Mouse (Mus musculus) forebrain, postnatal 0 days (tissue): ENCODE data around the gene Ccdc34. TPM values are rescaled to one million over a fixed set of nuclear protein-coding genes. Genes with fewer than 3 reads are reported as not detected.

Experiments used
- ATAC-seq: fragments of 200-750 bp; cut with Nextera tagmentation; 2 replicates; pipeline ENCODE4 v1.8.0; 2017; ENCODE audit warnings: mild to moderate bottlenecking, moderate library complexity
- DNase-seq: peaks from one replicate; pipeline ENCODE4 v3.0.0-alpha.2; 2015
- H3K27ac ChIP-seq: fragments of 300-500 bp; sonication (generic); 2 replicates; pipeline ENCODE4 v1.5.1; 2014; ENCODE audit warnings: low read depth, mild to moderate bottlenecking, antibody characterized with exemption, low read length, moderate library complexity, mixed read lengths
- H3K27me3 ChIP-seq: fragments of 300-500 bp; sonication (generic); 2 replicates; pipeline ENCODE4 v1.6.1; 2014; ENCODE audit warnings: mild to moderate bottlenecking, low read length, mixed read lengths; ENCODE audit not compliant: insufficient read depth
- H3K36me3 ChIP-seq: fragments of 300-500 bp; sonication (generic); 2 replicates; pipeline ENCODE4 v1.6.1; 2014; ENCODE audit warnings: mild to moderate bottlenecking, moderate library complexity; ENCODE audit not compliant: insufficient read depth
- H3K4me1 ChIP-seq: fragments of 300-500 bp; sonication (generic); 2 replicates; pipeline ENCODE4 v1.6.1; 2014; ENCODE audit warnings: antibody characterized with exemption; ENCODE audit not compliant: insufficient read depth
- H3K4me2 ChIP-seq: fragments of 300-500 bp; sonication (generic); 2 replicates; pipeline ENCODE4 v1.6.1; 2014; ENCODE audit warnings: low read depth, mild to moderate bottlenecking, moderate library complexity
- H3K4me3 ChIP-seq: fragments of 300-500 bp; sonication (generic); 2 replicates; pipeline ENCODE4 v1.5.1; 2014; ENCODE audit warnings: low read depth, low read length, mixed read lengths
- H3K9ac ChIP-seq: fragments of 300-500 bp; sonication (generic); 2 replicates; pipeline ENCODE4 v1.6.1; 2014; ENCODE audit warnings: mild to moderate bottlenecking
- H3K9me3 ChIP-seq: fragments of 300-500 bp; sonication (generic); 2 replicates; pipeline ENCODE4 v1.6.1; 2016; ENCODE audit warnings: low read length
- CTCF ChIP-seq: sonication (generic); IDR thresholded peaks from 2 replicates; pipeline ENCODE4 v1.5.1; 2016; ENCODE audit warnings: antibody characterized with exemption, control low read depth, low read depth
- WGBS: fragments of 180-500 bp; shearing (Covaris S2); extraction: QIAGEN DNeasy Blood & Tissue Kit; methylation state at CpG from one replicate; pipeline ENCODE4 v1.1.7; 2014; 5-methylcytosine and 5-hydroxymethylcytosine counted together
- polyA plus RNA-seq: library from polyadenylated mRNA; unstranded; fragments of >200 nt; fragmentation: Nextera tagmentation; extraction: Ambion mirVana; gene quantifications from 2 replicates; pipeline ENCODE4 v1.2.1, GENCODE M21; 2015
- total RNA-seq: library from RNA; depleted of rRNA; stranded (reverse); fragments of >200 nt; gene quantifications from 2 replicates; pipeline ENCODE4 v1.2.3, GENCODE M21; 2014; rRNA removed

Ccdc34 gene
- 27.3 and 27.5 TPM in 2 replicates for total RNA-seq
- 26.6 and 27.3 TPM in 2 replicates for polyA plus RNA-seq

DNA sequence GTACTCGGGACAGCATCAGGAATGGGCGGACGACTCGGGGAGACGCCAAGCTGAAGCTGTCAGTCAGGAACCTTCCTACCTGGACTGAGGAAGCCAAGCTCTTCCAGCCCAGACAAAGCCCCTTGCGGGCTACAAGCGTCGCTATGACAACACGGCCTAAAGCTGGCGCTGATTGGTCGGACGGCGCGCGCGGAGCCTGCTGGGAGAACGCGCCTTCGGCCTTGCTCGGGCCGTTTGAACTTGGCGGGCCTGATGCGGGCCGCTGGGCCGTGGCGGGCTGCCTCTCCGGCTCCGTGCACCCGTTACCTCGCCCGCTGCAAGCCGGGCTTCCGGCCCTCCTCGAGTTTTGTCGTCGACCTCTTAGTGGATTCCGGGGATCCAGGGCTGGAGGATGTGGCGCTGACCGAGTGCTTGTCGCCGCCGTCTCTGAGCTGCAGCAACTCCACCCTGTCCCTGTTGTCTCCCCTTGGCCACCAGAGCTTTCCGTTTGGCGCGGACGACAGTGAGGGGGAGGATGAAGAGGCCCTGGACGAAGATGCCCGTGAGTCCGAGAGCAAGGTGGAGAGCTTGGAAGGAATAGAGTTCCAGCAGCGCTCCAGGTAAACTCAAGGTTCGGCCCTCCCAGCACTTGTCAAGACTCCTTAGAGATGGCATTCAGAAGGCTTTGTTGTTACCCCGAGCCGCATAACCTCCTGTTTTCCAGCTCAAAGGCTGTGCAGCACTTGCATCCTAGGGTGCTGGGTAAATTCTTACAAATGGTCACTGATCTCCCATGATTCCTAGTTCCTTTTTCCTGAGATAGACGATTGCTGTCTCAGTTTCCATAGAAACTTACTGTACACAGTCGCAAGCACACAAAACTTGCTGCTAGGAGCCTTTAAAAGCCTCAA is at the start of gene Ccdc34:
Gene Ccdc34 (plus strand): TSS at position 202 of the 890 bp plus-strand sequence.
- Histone ChIP-seq H3K4me1 (peaks cover 12% of the 10 kb centered on the region), H3K27me3 (no peaks in the 10 kb centered on the region), H3K36me3 (no peaks in the 10 kb centered on the region; the same call in 1 of the 2 replicates), H3K9me3 (no peaks in the 10 kb centered on the region), H3K4me3 (peak within 1 kb of the TSS; percentile 79), H3K27ac (peak within 1 kb of the TSS; percentile 84), H3K9ac (peak within 1 kb of the TSS; percentile 88), H3K4me2 (peak within 1 kb of the TSS; percentile 77)
- WGBS = 2% methylated on average over 55 of the region's 55 CpGs
- TF ChIP-seq CTCF = no peak
- ATAC-seq (peak; percentile 100), DNase-seq (peak; percentile 97)

- no peak overlapping the region for H3K4me3 ChIP-seq
- DNase-seq = no peak
- WGBS = 85% methylated on average over 3 of the region's 3 CpGs
- no peak overlapping the region for H3K27ac ChIP-seq
- H3K36me3 ChIP-seq = no peaks in the 10 kb centered on the region
- H3K27me3 ChIP-seq = peaks cover 9% of the 10 kb centered on the region
- H3K4me1 ChIP-seq = no peaks in the 10 kb centered on the region
- H3K9me3 ChIP-seq = no peaks in the 10 kb centered on the region
- H3K4me2 ChIP-seq = no peak overlapping the region
- no peak for ATAC-seq
- H3K9ac ChIP-seq = no peak overlapping the region
- TF ChIP-seq CTCF = no peak
Measured at GRCm38 (mm10) chr2:109969381-109969780, 48.2 kb upstream of the Ccdc34 start.

- no peaks in the 10 kb centered on the region for H3K4me1 ChIP-seq
- ATAC-seq (no peak), DNase-seq (no peak)
- no peaks in the 10 kb centered on the region for H3K36me3 ChIP-seq
- no peak overlapping the region for H3K4me2 ChIP-seq
- TF ChIP-seq CTCF = no peak
- H3K9ac ChIP-seq = no peak overlapping the region
- 72% methylated on average over 10 of the region's 10 CpGs for WGBS
- 0 out of 2 replicates have a peak, but pooled peaks cover 7% of the 10 kb centered on the region for H3K27me3 ChIP-seq
- H3K9me3 ChIP-seq = no peaks in the 10 kb centered on the region
- no peak overlapping the region for H3K27ac ChIP-seq
- H3K4me3 ChIP-seq = no peak overlapping the region
Measured at GRCm38 (mm10) chr2:109969926-109970532, 47.6 kb upstream of the Ccdc34 start.

DNA sequence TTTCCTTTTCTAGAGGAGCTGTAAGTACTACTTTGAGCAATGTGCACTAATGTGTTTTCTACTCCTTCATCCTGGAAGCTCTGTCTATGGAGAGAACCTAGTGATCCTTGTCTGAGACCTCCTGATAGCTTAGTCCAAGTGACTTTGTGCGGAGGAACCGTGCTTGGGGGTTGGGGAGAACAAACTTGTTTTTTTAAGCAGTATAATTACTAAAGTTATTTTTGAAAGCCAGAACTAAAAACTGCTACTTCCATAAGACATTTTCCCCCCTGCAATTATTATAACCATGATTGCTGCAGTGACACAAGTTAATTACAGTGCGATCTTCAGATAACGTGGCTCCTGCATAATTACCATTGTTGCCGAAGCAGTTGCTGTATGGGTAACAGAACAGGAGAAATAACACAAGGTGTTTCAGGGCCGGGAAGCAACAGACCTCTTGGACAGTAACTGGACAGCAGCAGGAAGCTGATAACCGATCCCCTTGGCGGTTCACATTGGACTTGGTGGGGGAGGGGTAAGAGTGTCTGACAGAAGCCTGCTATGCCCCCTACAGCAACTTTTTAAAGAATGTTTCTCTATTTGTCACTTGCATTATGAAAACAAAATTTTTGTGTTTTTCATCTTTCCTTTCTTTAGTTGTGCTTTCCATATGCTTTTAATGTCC is 46.7 kb upstream of the Ccdc34 start:
- H3K4me3 ChIP-seq = no peak overlapping the region
- no peak for TF ChIP-seq CTCF
- H3K4me2 ChIP-seq = no peak overlapping the region
- 61% methylated on average over 8 of the region's 8 CpGs for whole genome bisulfite sequencing
- 0 out of 2 replicates have a peak, but pooled peaks cover under 1% of the 10 kb centered on the region for H3K27me3 ChIP-seq
- H3K27ac ChIP-seq = no peak overlapping the region
- DNase-seq (no peak), ATAC-seq (no peak)
- H3K36me3 ChIP-seq = no peaks in the 10 kb centered on the region
- no peaks in the 10 kb centered on the region for H3K4me1 ChIP-seq
- H3K9me3 ChIP-seq = no peaks in the 10 kb centered on the region
- no peak overlapping the region for H3K9ac ChIP-seq

GRCm38 (mm10) chr2:109972310-109972709 is 45.3 kb upstream of the Ccdc34 start:
- no peak overlapping the region for H3K27ac ChIP-seq
- no peak overlapping the region for H3K4me2 ChIP-seq
- no peak overlapping the region for H3K4me3 ChIP-seq
- WGBS = 65% methylated on average over 2 of the region's 2 CpGs
- no peak for ATAC-seq
- no peaks in the 10 kb centered on the region for H3K36me3 ChIP-seq
- H3K27me3 ChIP-seq = no peaks in the 10 kb centered on the region
- H3K4me1 ChIP-seq = no peaks in the 10 kb centered on the region
- no peak for DNase-seq
- no peak overlapping the region for H3K9ac ChIP-seq
- H3K9me3 ChIP-seq = no peaks in the 10 kb centered on the region
- TF ChIP-seq CTCF = no peak

- DNase-seq (no peak), ATAC-seq (no peak)
- Histone ChIP-seq H3K4me1 (no peaks in the 10 kb centered on the region), H3K27me3 (no peaks in the 10 kb centered on the region), H3K4me2 (no peak overlapping the region), H3K27ac (no peak overlapping the region), H3K9me3 (no peaks in the 10 kb centered on the region), H3K9ac (no peak overlapping the region), H3K36me3 (no peaks in the 10 kb centered on the region), H3K4me3 (no peak overlapping the region)
- 58% methylated on average over 7 of the region's 7 CpGs for WGBS
- no peak for TF ChIP-seq CTCF
Measured at GRCm38 (mm10) chr2:109972922-109973321, 44.7 kb upstream of the Ccdc34 start.

DNA sequence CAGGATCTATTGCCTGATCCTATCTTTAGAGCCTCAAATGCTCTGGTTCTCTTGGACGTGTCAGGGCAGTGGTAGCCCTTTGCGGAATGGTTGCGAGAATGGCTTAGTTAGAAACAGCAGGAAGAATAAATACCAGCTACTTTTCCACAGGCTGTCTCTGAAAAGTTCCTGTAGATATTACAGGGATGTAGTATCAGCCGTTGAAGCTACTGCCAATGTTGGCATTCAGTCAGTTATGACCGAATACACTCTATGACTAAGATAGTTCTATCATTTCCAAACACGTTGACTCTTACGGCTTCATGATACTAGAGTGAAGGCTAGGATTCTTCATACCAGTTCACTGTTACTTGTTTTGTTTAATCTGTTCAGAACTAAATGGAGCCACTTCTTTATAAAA is 42.8 kb upstream of the Ccdc34 start:
- no peak for TF ChIP-seq CTCF
- no peaks in the 10 kb centered on the region for H3K27me3 ChIP-seq
- no peaks in the 10 kb centered on the region for H3K4me1 ChIP-seq
- no peak for ATAC-seq
- no peak overlapping the region for H3K4me2 ChIP-seq
- no peak overlapping the region for H3K4me3 ChIP-seq
- WGBS = 96% methylated on average over 7 of the region's 7 CpGs
- no peak for DNase-seq
- H3K27ac ChIP-seq = no peak overlapping the region
- no peaks in the 10 kb centered on the region for H3K36me3 ChIP-seq
- H3K9me3 ChIP-seq = no peaks in the 10 kb centered on the region
- H3K9ac ChIP-seq = no peak overlapping the region
